ENCODE assay signal across 9 mouse cellular contexts in the genomic region with DNA sequence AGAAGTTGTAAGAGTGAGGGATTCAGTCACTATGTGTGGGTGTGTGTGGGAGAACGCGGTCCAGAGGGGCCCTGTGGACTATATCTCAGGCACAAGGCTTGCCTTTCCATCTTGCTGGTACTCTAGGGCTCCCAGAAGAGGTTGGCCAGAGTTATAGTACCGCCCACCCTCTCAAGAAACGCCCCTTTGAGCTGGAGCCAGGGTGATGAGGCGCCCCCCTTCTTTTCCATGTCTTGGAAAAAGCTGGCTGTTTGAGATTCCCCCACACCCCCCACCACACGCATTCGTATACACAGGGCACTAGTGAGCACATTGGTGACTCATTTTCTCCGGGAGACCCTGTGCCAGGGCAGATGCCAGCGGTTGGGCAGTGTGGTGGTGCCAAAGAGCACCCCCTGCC. TPM values are rescaled to one million over a fixed set of nuclear protein-coding genes. Genes with fewer than 3 reads are reported as not detected.
DNase-seq lines count a peak whose midpoint lies in the region; ATAC-seq lines count a peak whose summit lies in the region.
"Had no signal": no experiment of that assay in that cellular context is flagged by ENCODE, and none has a peak within 500 bp of the region (broad histone marks: within the 10 kb centered on the region; RNA-seq: fewer than 3 reads in every experiment).

No protein-coding gene starts in this region.

- 26% methylated on average over 9 of the region's 9 CpGs for WGBS in embryonic facial prominence, embryonic 12.5 days
- 14% methylated on average over 9 of the region's 9 CpGs for WGBS in intestine, embryonic 14.5 days

- H3K9ac ChIP-seq in embryonic facial prominence, embryonic 12.5 days, result peak overlapping the region; percentile 72
- peak overlapping the region; percentile 87 for H3K9ac ChIP-seq in intestine, embryonic 14.5 days (ENCODE audit: low read length)

- H3K4me1 ChIP-seq in embryonic facial prominence, embryonic 12.5 days, result peaks cover 26% of the 10 kb centered on the region
- H3K4me1 ChIP-seq in intestine, embryonic 14.5 days (replicated peaks; ENCODE audit: control insufficient read depth, insufficient read depth, low read length), result peaks cover 25% of the 10 kb centered on the region

- peak; percentile 35 for DNase-seq in cerebellum, adult 9-11 months
- DNase-seq in cerebellum, adult 9-10 months, result no peak
- DNase-seq in intestine, embryonic 14.5 days (ENCODE audit: low spot score), result no peak
- DNase-seq in lung, postnatal 14 days, result peak; percentile 62
- no peak for DNase-seq in yolk sac, embryonic 10.5 days (ENCODE audit: low spot score)
- no peak for DNase-seq in left cerebral cortex, adult 11 months (ENCODE audit: low spot score)

- H3K9me3 ChIP-seq in embryonic facial prominence, embryonic 12.5 days, result no peaks in the 10 kb centered on the region
- H3K9me3 ChIP-seq in intestine, embryonic 14.5 days (ENCODE audit: control insufficient read depth, low read length), result no peaks in the 10 kb centered on the region

- H3K27ac ChIP-seq in embryonic facial prominence, embryonic 12.5 days, result no peak overlapping the region
- H3K27ac ChIP-seq in intestine, embryonic 14.5 days (ENCODE audit: low read depth), result peak overlapping the region; percentile 82

- H3K27me3 ChIP-seq in embryonic facial prominence, embryonic 12.5 days, result peaks cover 13% of the 10 kb centered on the region; the same call in 1 of the 2 replicates
- H3K27me3 ChIP-seq in intestine, embryonic 14.5 days (replicated peaks; ENCODE audit: control insufficient read depth, insufficient read depth, low read length), result peaks cover 4% of the 10 kb centered on the region; the same call in 1 of the 2 replicates

- H3K36me3 ChIP-seq in embryonic facial prominence, embryonic 12.5 days, result peaks cover under 1% of the 10 kb centered on the region; the same call in 1 of the 2 replicates
- H3K36me3 ChIP-seq in intestine, embryonic 14.5 days (ENCODE audit: control insufficient read depth, insufficient read depth, low read length), result peaks cover 16% of the 10 kb centered on the region

- peak overlapping the region; percentile 87 for H3K4me2 ChIP-seq in embryonic facial prominence, embryonic 12.5 days (replicated peaks)
- peak overlapping the region; percentile 79 for H3K4me2 ChIP-seq in intestine, embryonic 14.5 days (ENCODE audit: low read length)

- peak; percentile 24; the same call in 1 of the 2 replicates for ATAC-seq in embryonic facial prominence, embryonic 12.5 days (ENCODE audit: insufficient number of reproducible peaks, insufficient read depth, low FRiP score, low TSS enrichment)
- ATAC-seq in intestine, embryonic 14.5 days (replicated peaks; ENCODE audit: low FRiP score, low TSS enrichment, low read depth), result peak; percentile 37
- ATAC-seq in megakaryocyte, adult 5-6 weeks (ENCODE audit: poor library complexity, severe bottlenecking), result no peak

- H3K4me3 ChIP-seq in embryonic facial prominence, embryonic 12.5 days, result peak overlapping the region; percentile 69
- peak overlapping the region; percentile 80 for H3K4me3 ChIP-seq in intestine, embryonic 14.5 days (ENCODE audit: low read depth, low read length)

RNA-seq across cellular contexts. Expression of a gene that starts 2.8 kb away (rescaled TPM):
- 19.3 and 21.8 TPM in 2 replicates for polyA plus RNA-seq in embryonic facial prominence, embryonic 12.5 days (2016; fragmentation: Nextera tagmentation; extraction: Ambion mirVana)
- 18.5 and 21.2 TPM in 2 replicates for polyA plus RNA-seq in intestine, embryonic 14.5 days (2014; fragmentation: Nextera tagmentation; extraction: Ambion mirVana)
- 0.23 and 0.42 TPM in 2 replicates for total RNA-seq in megakaryocyte, adult 5-6 weeks (2015)
- 0.24 and 0.44 TPM in 2 replicates for total RNA-seq in megakaryocyte, adult 5-6 weeks (2017)

RNA-seq across cellular contexts. Expression of a gene that starts 44.6 kb away (rescaled TPM):
- polyA plus RNA-seq in embryonic facial prominence, embryonic 12.5 days (2016; fragmentation: Nextera tagmentation; extraction: Ambion mirVana), result 0.06 TPM in 1 of 2 replicates, not detected in the other
- 44.5 and 50.0 TPM in 2 replicates for polyA plus RNA-seq in intestine, embryonic 14.5 days (2014; fragmentation: Nextera tagmentation; extraction: Ambion mirVana)
- total RNA-seq in megakaryocyte, adult 5-6 weeks (2015), result not detected in 2 replicates
- not detected in 2 replicates for total RNA-seq in megakaryocyte, adult 5-6 weeks (2017)
- total RNA-seq: common myeloid progenitor, adult 5-6 weeks had no signal

Comparison
In these comparisons a context has a peak if more than half of its experiments do, and no peak if none do; other contexts are left out.
1. DNase-seq: peak in cerebellum, adult 9-11 months (single experiment) and lung, postnatal 14 days (single experiment); none in cerebellum, adult 9-10 months (single experiment), intestine, embryonic 14.5 days (single experiment), yolk sac, embryonic 10.5 days (single experiment) and left cerebral cortex, adult 11 months (single experiment).
2. RNA of a gene that starts 44.6 kb away (polyA plus RNA-seq): 44.5 to 50.0 TPM in intestine, embryonic 14.5 days; 0.06 TPM in embryonic facial prominence, embryonic 12.5 days; every median in the first group is over 10 times any median in the second.